In genomic region chr6:88957801-88958211, GRCm38 (mm10) we compare ENCODE assay signal across 1 mouse cellular context.
A peak's percentile ranks its signal among the peaks of the same experiment; 100 is the strongest.
TF ChIP-seq lines count a peak whose summit lies in the region.

No protein-coding gene starts in this region.

TF ChIP-seq in CH12.LX, 34 proteins besides CTCF, POLR2A, EP300 and RAD21 (continued from another document):
- TF ChIP-seq ZC3H11A (IDR thresholded peaks at IDR 0.05; ENCODE audit: low read depth, low read length) (no peak), GABPA (IDR thresholded peaks at IDR 0.05; ENCODE audit: insufficient replicate concordance, low read depth, low read length) (no peak), POLR2AphosphoS2 (IDR thresholded peaks at IDR 0.05; ENCODE audit: low read depth, low read length) (no peak), ZNF384 (IDR thresholded peaks at IDR 0.05; ENCODE audit: low read depth, low read length) (0 out of 2 replicates have a peak, but pooled peaks have one; percentile 23), MYC (IDR thresholded peaks at IDR 0.05; ENCODE audit: low read depth, low read length) (no peak; the same call in 1 of the 2 replicates), ZMIZ1 (IDR thresholded peaks at IDR 0.05; ENCODE audit: low read depth, low read length) (no peak), MXI1 (IDR thresholded peaks at IDR 0.05; ENCODE audit: low read depth, low read length) (peak; percentile 71; the same call in 1 of the 2 replicates), HCFC1 (IDR thresholded peaks at IDR 0.05; ENCODE audit: low read depth, low read length) (no peak), SMC3 (IDR thresholded peaks at IDR 0.05; ENCODE audit: low read depth, low read length) (peak; percentile 23), MAZ (IDR thresholded peaks at IDR 0.05; ENCODE audit: low read depth, low read length) (peak; percentile 66; the same call in 1 of the 2 replicates), BHLHE40 (IDR thresholded peaks at IDR 0.05; ENCODE audit: low read depth, low read length) (peak; percentile 95), USF2 (conservative IDR thresholded peaks at IDR 0.05; ENCODE audit: low read depth, low read length) (no peak), IRF4 (IDR thresholded peaks at IDR 0.05; ENCODE audit: low read depth, low read length) (peak; percentile 95), MAX (IDR thresholded peaks at IDR 0.05; ENCODE audit: low read length) (peak; percentile 68), USF1 (IDR thresholded peaks at IDR 0.05; ENCODE audit: low read depth, low read length) (no peak), TBP (conservative IDR thresholded peaks at IDR 0.05; ENCODE audit: low read depth, low read length) (no peak; the same call in 1 of the 2 replicates), CHD2 (IDR thresholded peaks at IDR 0.05; ENCODE audit: low read length) (no peak; the same call in none of the 2 replicates), CHD1 (IDR thresholded peaks at IDR 0.05; ENCODE audit: low read depth, low read length) (no peak), MAFK (IDR thresholded peaks at IDR 0.05; ENCODE audit: insufficient replicate concordance, low read length) (peak; percentile 85), NRF1 (IDR thresholded peaks at IDR 0.05; ENCODE audit: low read depth, low read length) (peak; percentile 74)
